Mouse (Mus musculus): ENCODE data around the gene Cxcl5.

The Cxcl5 gene

GRCm38 (mm10) chr5:90759077-90760065, at the start of gene Cxcl5:
Cxcl5 (plus strand) TSS chr5:90759360.
- DNase-seq (ENCODE audit: low read depth, low spot score) = no peak

- DNase-seq (ENCODE audit: low read depth, low spot score) = no peak
These were observed 47.8 kb upstream of the Cxcl5 start for GRCm38 (mm10) chr5:90711409-90711808.

- no peak for DNase-seq (ENCODE audit: low read depth, low spot score)
These were observed 41.2 kb upstream of the Cxcl5 start for GRCm38 (mm10) chr5:90717937-90718336.

GRCm38 (mm10) chr5:90722656-90723055, 36.5 kb upstream of the Cxcl5 start:
- DNase-seq (ENCODE audit: low read depth, low spot score) = no peak

GRCm38 (mm10) chr5:90728254-90728653, 30.9 kb upstream of the Cxcl5 start:
- DNase-seq (ENCODE audit: low read depth, low spot score) = no peak

GRCm38 (mm10) chr5:90731480-90731879, 27.7 kb upstream of the Cxcl5 start:
- DNase-seq (ENCODE audit: low read depth, low spot score) = no peak

GRCm38 (mm10) chr5:90742029-90742428, 17.1 kb upstream of the Cxcl5 start:
- DNase-seq (ENCODE audit: low read depth, low spot score) = no peak

- DNase-seq (ENCODE audit: low read depth, low spot score) = no peak
These were observed 5.2 kb upstream of the Cxcl5 start for GRCm38 (mm10) chr5:90753934-90754333.

- no peak for DNase-seq (ENCODE audit: low read depth, low spot score)
These were observed 1.0 kb upstream of the Cxcl5 start for GRCm38 (mm10) chr5:90758020-90758605.

- DNase-seq (ENCODE audit: low read depth, low spot score) = no peak
These were observed 1.1 kb downstream of the Cxcl5 start for GRCm38 (mm10) chr5:90760303-90760702.

GRCm38 (mm10) chr5:90760844-90761243, 1.7 kb downstream of the Cxcl5 start:
- DNase-seq (ENCODE audit: low read depth, low spot score) = no peak

GRCm38 (mm10) chr5:90761834-90762233, 2.7 kb downstream of the Cxcl5 start:
- DNase-seq (ENCODE audit: low read depth, low spot score) = no peak

GRCm38 (mm10) chr5:90763912-90764665, 4.9 kb downstream of the Cxcl5 start:
- DNase-seq (ENCODE audit: low read depth, low spot score) = no peak

- DNase-seq (ENCODE audit: low read depth, low spot score) = no peak
These were observed 6.9 kb downstream of the Cxcl5 start for GRCm38 (mm10) chr5:90765821-90766606.

- no peak for DNase-seq (ENCODE audit: low read depth, low spot score)
These were observed 9.1 kb downstream of the Cxcl5 start, which contains the start of gene Ppbp for GRCm38 (mm10) chr5:90768218-90768617. Ppbp (plus strand) TSS chr5:90768518.

GRCm38 (mm10) chr5:90771369-90771768, 12.2 kb downstream of the Cxcl5 start:
- no peak for DNase-seq (ENCODE audit: low read depth, low spot score)

- no peak for DNase-seq (ENCODE audit: low read depth, low spot score)
These were observed 12.9 kb downstream of the Cxcl5 start, which contains the start of gene Pf4 for GRCm38 (mm10) chr5:90771880-90772653. Pf4 (plus strand) TSS chr5:90772435.

- no peak for DNase-seq (ENCODE audit: low read depth, low spot score)
These were observed 16.4 kb downstream of the Cxcl5 start for GRCm38 (mm10) chr5:90775562-90775961.

GRCm38 (mm10) chr5:90777621-90778020, 18.5 kb downstream of the Cxcl5 start:
- no peak for DNase-seq (ENCODE audit: low read depth, low spot score)

- no peak for DNase-seq (ENCODE audit: low read depth, low spot score)
These were observed 19.7 kb downstream of the Cxcl5 start for GRCm38 (mm10) chr5:90778856-90779255.
